Mouse (Mus musculus) ES-E14 (cell line): ENCODE results near the gene Tet1. TPM values are rescaled to one million over a fixed set of nuclear protein-coding genes. Genes with fewer than 3 reads are reported as not detected.
A peak's percentile ranks its signal among the peaks of the same experiment; 100 is the strongest.

ENCODE experiments used
- DNase-seq: peaks from one replicate; pipeline ENCODE4 v3.0.0-alpha.2; 2013; ENCODE audit warnings: low read depth, low spot score
- H3K27ac ChIP-seq: 2 replicates; pipeline ENCODE4 v1.5.1; 2012; ENCODE audit warnings: low read depth, mild to moderate bottlenecking, low read length, moderate library complexity, mixed read lengths; ENCODE audit not compliant: poor library complexity, insufficient read depth, severe bottlenecking
- H3K36me3 ChIP-seq: 2 replicates; pipeline ENCODE4 v1.6.1; 2012; ENCODE audit warnings: mild to moderate bottlenecking, low read length, moderate library complexity, mixed read lengths; ENCODE audit not compliant: control insufficient read depth, poor library complexity, insufficient read depth, severe bottlenecking
- H3K4me1 ChIP-seq, 2 experiments: fragments of 150-350 bp in 1 of 2; sonication (generic) in 1 of 2; 2 replicates each; pipeline ENCODE4 v1.6.1; 2012; ENCODE audit warnings: low read length in 2 of 2, mild to moderate bottlenecking in 1 of 2, mixed read lengths in 1 of 2; ENCODE audit not compliant: control insufficient read depth in 2 of 2, insufficient read depth in 2 of 2, poor library complexity in 1 of 2
- H3K4me3 ChIP-seq, 2 experiments: fragments of 150-350 bp in 1 of 2; sonication (generic) in 1 of 2; 2 replicates each; pipeline ENCODE4 v1.5.1; 2012; ENCODE audit warnings: low read length in 2 of 2, low read depth in 1 of 2, mild to moderate bottlenecking in 1 of 2, mixed read lengths in 1 of 2; ENCODE audit not compliant: insufficient read depth in 1 of 2, poor library complexity in 1 of 2, severe bottlenecking in 1 of 2
- H3K9ac ChIP-seq: 2 replicates; pipeline ENCODE4 v1.6.1; 2012; ENCODE audit warnings: low read depth, mild to moderate bottlenecking, low read length, mixed read lengths; ENCODE audit not compliant: poor library complexity, insufficient read depth, severe bottlenecking
- H3K9me3 ChIP-seq: fragments of 150-350 bp; sonication (generic); 2 replicates; pipeline ENCODE4 v1.6.1; 2012; ENCODE audit warnings: low read depth, mild to moderate bottlenecking, low read length; ENCODE audit not compliant: control insufficient read depth, insufficient read depth
- CHD2 ChIP-seq: IDR thresholded peaks from 2 replicates; pipeline ENCODE4 v1.6.1; 2014; ENCODE audit warnings: mild to moderate bottlenecking, low read depth, low read length, inconsistent platforms
- HCFC1 ChIP-seq: IDR thresholded peaks from 2 replicates; pipeline ENCODE4 v1.6.1; 2012; ENCODE audit warnings: low read length, inconsistent platforms, borderline replicate concordance; ENCODE audit not compliant: insufficient read depth
- MAFK ChIP-seq: IDR thresholded peaks from 2 replicates; pipeline ENCODE4 v1.6.1; 2014; ENCODE audit warnings: mild to moderate bottlenecking, low read depth, low read length, inconsistent platforms; ENCODE audit not compliant: insufficient read depth
- ZC3H11A ChIP-seq: IDR thresholded peaks from 2 replicates; pipeline ENCODE4 v1.6.1; 2012; ENCODE audit warnings: low read depth, mild to moderate bottlenecking, inconsistent platforms, low read length, borderline replicate concordance
- ZNF384 ChIP-seq: IDR thresholded peaks from 2 replicates; pipeline ENCODE4 v1.6.1; 2012; ENCODE audit warnings: low read depth, low read length, inconsistent platforms
- in situ Hi-C, 2 experiments: fragments of 600-800 bp; cut with MboI; formaldehyde crosslinking; loops; one replicate each; pipeline ENCODE4 v1.15.1; 2025; ENCODE audit warnings: low sequenced_read_pairs in 2 of 2, inconsistent platforms in 1 of 2; ENCODE audit not compliant: unreplicated experiment in 2 of 2
- total RNA-seq: library from RNA; depleted of rRNA; stranded (reverse); fragments of 300-350 nt; gene quantifications from 2 replicates; pipeline ENCODE4 v1.2.3, GENCODE M21; 2012

The Tet1 gene
- total RNA-seq, 1 experiment, result 307 TPM

DNA sequence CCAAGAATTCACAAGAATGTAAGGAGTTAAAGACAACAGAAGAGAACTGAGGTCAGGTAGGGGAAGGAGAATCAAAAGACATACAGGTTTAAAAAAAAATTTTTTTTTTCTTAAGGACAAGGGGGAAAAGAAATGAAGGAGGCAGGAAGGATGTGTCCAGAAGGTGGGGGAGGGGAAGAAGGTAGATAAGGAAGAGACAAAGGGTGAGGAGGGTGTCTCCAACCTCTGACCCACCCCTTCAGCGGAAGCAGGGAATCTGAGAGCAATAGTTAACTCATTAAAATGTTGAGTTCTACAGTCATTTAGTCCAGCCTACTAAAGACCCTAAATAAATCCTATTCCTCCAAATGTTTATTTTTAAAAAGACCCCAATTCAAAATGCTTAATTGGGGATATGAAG is 24.3 kb downstream of the Tet1 start:
- peaks cover 0 to 9% of the 10 kb centered on the region in 2 experiments; a peak in 2 of 4 replicates for H3K4me1 ChIP-seq
- in situ Hi-C loops, result no loop called here

DNA sequence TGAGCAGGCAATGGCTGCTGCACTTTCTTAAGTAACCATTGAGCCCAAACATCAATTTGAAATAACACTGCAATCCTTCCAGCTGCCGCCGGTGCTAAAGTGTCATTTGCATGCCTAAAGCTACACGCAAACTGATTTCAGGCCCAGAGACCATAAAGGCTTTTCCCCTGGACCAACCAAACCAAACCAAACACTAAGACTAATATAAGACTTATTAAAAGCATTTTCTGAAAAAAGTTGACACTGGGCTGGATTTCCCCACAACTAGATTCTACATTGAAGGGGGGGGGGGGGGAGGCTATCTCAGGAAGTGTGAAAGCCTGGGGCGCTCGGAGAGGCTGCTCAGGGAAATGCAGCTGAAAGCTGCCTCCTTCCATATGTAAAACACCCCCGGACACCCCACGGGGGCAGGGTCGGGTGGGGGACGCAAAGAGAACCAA is 24.8 kb downstream of the Tet1 start:
- DNase-seq, result no peak
- peak overlapping the region; percentile 37 to 83; a peak in 3 of 4 replicates for H3K4me3 ChIP-seq
- no peaks in the 10 kb centered on the region; the same call in 1 of the 2 replicates for H3K36me3 ChIP-seq
- H3K9ac ChIP-seq, result peak overlapping the region; percentile 32; the same call in 1 of the 2 replicates
- H3K4me1 ChIP-seq, result peaks cover 0 to 9% of the 10 kb centered on the region in 2 experiments; a peak in 2 of 4 replicates
- in situ Hi-C loops, result no loop called here
- peak overlapping the region; percentile 66; the same call in 1 of the 2 replicates for H3K27ac ChIP-seq
- no peaks in the 10 kb centered on the region for H3K9me3 ChIP-seq
- TF ChIP-seq CHD2, result no peak
- TF ChIP-seq HCFC1, result no peak
- no peak for TF ChIP-seq ZNF384
- TF ChIP-seq ZC3H11A, result no peak
- TF ChIP-seq MAFK, result no peak

More for the DNA sequence above, 24.3 kb downstream of the Tet1 start:
- H3K9ac ChIP-seq, result no peak overlapping the region; the same call in 1 of the 2 replicates
- TF ChIP-seq ZC3H11A, result no peak
- peak; percentile 46; the same call in 1 of the 2 replicates for TF ChIP-seq CHD2
- no peak for DNase-seq
- H3K27ac ChIP-seq, result peak overlapping the region; percentile 66; the same call in 1 of the 2 replicates
- no peaks in the 10 kb centered on the region for H3K9me3 ChIP-seq
- no peaks in the 10 kb centered on the region; the same call in 1 of the 2 replicates for H3K36me3 ChIP-seq
- peak overlapping the region; percentile 71 to 83; a peak in 3 of 4 replicates for H3K4me3 ChIP-seq

DNA sequence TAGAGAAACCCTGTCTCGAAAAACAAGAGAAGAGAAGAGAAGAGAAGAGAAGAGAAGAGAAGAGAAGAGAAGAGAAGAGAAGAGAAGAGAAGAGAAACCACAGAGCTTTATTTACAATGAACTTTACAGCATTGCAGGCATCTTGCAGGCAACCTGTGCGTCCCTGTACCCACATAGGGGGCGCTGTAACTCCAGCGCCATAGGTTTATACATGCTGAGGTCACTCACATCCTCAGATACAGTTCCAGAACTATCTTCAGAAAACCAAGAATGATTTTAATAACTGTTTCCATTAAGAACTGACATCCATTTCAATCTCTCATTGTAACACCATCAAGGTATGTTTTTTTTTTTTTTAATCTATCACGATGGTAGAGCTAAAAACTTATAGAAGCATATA is 27.6 kb downstream of the Tet1 start:
- 0 out of 4 replicates have a peak overlapping the region, but pooled peaks of 1 of the 2 experiments have one; percentile 4 for H3K4me3 ChIP-seq
- DNase-seq, result no peak
- no peak overlapping the region for H3K27ac ChIP-seq
- peaks cover 0 to 9% of the 10 kb centered on the region in 2 experiments; a peak in 2 of 4 replicates for H3K4me1 ChIP-seq
- no peaks in the 10 kb centered on the region for H3K9me3 ChIP-seq
- in situ Hi-C loops, result no loop called here
- peaks cover 6% of the 10 kb centered on the region; the same call in 1 of the 2 replicates for H3K36me3 ChIP-seq
- TF ChIP-seq CHD2 (no peak), ZC3H11A (no peak), HCFC1 (no peak), ZNF384 (no peak), MAFK (no peak)
- no peak overlapping the region for H3K9ac ChIP-seq

DNA sequence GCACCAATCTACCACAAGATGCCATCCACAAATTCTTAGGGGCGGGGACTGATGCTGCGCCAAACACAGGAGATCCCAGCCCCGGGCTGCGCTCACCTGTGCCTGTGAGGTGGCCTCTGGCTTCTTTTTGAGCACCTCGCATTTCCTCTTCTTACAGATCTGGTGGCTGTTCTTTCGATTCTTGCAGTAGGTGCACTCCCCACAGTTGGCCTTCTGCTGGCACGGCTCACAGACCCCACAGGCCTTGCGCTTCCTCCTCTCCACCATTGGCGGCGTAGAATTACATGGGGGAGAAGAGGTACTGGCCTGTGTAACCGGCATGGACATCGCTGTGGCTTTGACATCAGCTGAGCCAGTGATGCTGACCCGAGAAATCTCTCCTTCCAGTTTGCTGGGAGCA is 30.7 kb downstream of the Tet1 start:
- no peak for DNase-seq
- Histone ChIP-seq H3K4me3 (no peak overlapping the region; a peak in 1 of 4 replicates), H3K36me3 (peaks cover 6% of the 10 kb centered on the region; the same call in 1 of the 2 replicates), H3K27ac (no peak overlapping the region), H3K9me3 (no peaks in the 10 kb centered on the region), H3K4me1 (peaks cover 0 to 13% of the 10 kb centered on the region in 2 experiments; a peak in 2 of 4 replicates), H3K9ac (no peak overlapping the region; the same call in 1 of the 2 replicates)
- TF ChIP-seq MAFK (no peak), ZC3H11A (no peak), HCFC1 (no peak), ZNF384 (no peak), CHD2 (no peak)
- in situ Hi-C loops, result no loop called here

DNA sequence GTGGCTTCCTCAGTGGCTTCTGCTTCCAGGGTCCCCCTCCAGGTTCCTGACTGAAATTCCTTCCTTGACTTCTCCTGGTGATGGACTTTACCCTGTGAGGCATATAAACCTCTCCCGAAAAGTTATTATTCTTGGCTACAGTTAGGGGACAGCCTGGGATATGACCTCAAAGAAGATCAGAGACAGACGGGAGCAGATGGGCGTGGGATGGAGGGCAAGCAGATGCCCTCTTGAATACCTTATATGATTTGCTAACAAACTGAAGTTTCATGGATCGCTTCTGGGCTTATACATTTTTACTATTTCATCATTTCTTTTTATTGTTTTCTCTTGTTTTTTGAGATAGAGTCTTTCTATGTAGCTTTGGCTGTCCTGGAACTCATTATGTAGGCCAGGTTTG is 33.2 kb downstream of the Tet1 start:
- no peak for DNase-seq
- TF ChIP-seq ZNF384 (no peak), CHD2 (no peak), HCFC1 (no peak), MAFK (no peak), ZC3H11A (no peak)
- H3K9ac ChIP-seq, result no peak overlapping the region
- H3K36me3 ChIP-seq, result peaks cover 6% of the 10 kb centered on the region; the same call in 1 of the 2 replicates
- peaks cover 0 to 7% of the 10 kb centered on the region in 2 experiments; a peak in 2 of 4 replicates for H3K4me1 ChIP-seq
- no peak overlapping the region for H3K27ac ChIP-seq
- no peak overlapping the region for H3K4me3 ChIP-seq
- no peaks in the 10 kb centered on the region for H3K9me3 ChIP-seq
- in situ Hi-C loops, result no loop called here
